Mouse (Mus musculus) kidney, postnatal 14 days (tissue): ENCODE data around the gene Krtcap2.
A peak's percentile ranks its signal among the peaks of the same experiment; 100 is the strongest.
"Not testable (repeated sequence)": the region's sequence is repeated elsewhere in the genome, so short reads cannot be mapped to it uniquely, and the experiment has no call there.

Experiments
- DNase-seq: peaks from one replicate; pipeline ENCODE4 v3.0.0; 2022; ENCODE audit warnings: mixed read lengths

Krtcap2 gene

GRCm38 (mm10) chr3:89245688-89246171, at the start of gene Krtcap2:
Gene Krtcap2 (plus strand): TSS chr3:89245966.
- DNase-seq, result no peak

- DNase-seq, result peak; percentile 93
Measured at GRCm38 (mm10) chr3:89195979-89196877, 49.5 kb upstream of the Krtcap2 start.

- DNase-seq, result no peak
Measured at GRCm38 (mm10) chr3:89199839-89200238, 45.9 kb upstream of the Krtcap2 start.

GRCm38 (mm10) chr3:89202253-89203141, 43.3 kb upstream of the Krtcap2 start, which contains the start of gene Gba:
Gene Gba (plus strand): TSS chr3:89202928.
- peak; percentile 89 for DNase-seq

GRCm38 (mm10) chr3:89203142-89203514, 42.6 kb upstream of the Krtcap2 start:
- no peak for DNase-seq

- DNase-seq, result no peak
Measured at GRCm38 (mm10) chr3:89206079-89206478, 39.7 kb upstream of the Krtcap2 start.

- no peak for DNase-seq
Measured at GRCm38 (mm10) chr3:89206695-89207094, 39.1 kb upstream of the Krtcap2 start.

- DNase-seq, result no peak
Measured at GRCm38 (mm10) chr3:89208075-89208657, 37.6 kb upstream of the Krtcap2 start.

- DNase-seq, result no peak
Measured at GRCm38 (mm10) chr3:89208736-89209135, 37.0 kb upstream of the Krtcap2 start.

GRCm38 (mm10) chr3:89209731-89210130, 36.0 kb upstream of the Krtcap2 start:
- DNase-seq, result no peak

GRCm38 (mm10) chr3:89210162-89210561, 35.6 kb upstream of the Krtcap2 start:
- DNase-seq, result peak; percentile 41

- DNase-seq, result peak; percentile 77
Measured at GRCm38 (mm10) chr3:89210731-89211130, 35.0 kb upstream of the Krtcap2 start.

- peak; percentile 95 for DNase-seq
Measured at GRCm38 (mm10) chr3:89213803-89214530, 31.8 kb upstream of the Krtcap2 start.

GRCm38 (mm10) chr3:89214681-89215411, 30.9 kb upstream of the Krtcap2 start, which contains the start of gene Thbs3:
Gene Thbs3 (plus strand): TSS chr3:89215180.
- DNase-seq, result no peak

- peak; percentile 89 for DNase-seq
Measured at GRCm38 (mm10) chr3:89215853-89216252, 29.9 kb upstream of the Krtcap2 start.

GRCm38 (mm10) chr3:89216407-89216806, 29.4 kb upstream of the Krtcap2 start:
- not testable (repeated sequence) for DNase-seq

- no peak for DNase-seq
Measured at GRCm38 (mm10) chr3:89218271-89218670, 27.5 kb upstream of the Krtcap2 start.

- DNase-seq, result no peak
Measured at GRCm38 (mm10) chr3:89219546-89219945, 26.2 kb upstream of the Krtcap2 start.

- no peak for DNase-seq
Measured at GRCm38 (mm10) chr3:89221167-89221566, 24.6 kb upstream of the Krtcap2 start.

- no peak for DNase-seq
Measured at GRCm38 (mm10) chr3:89224796-89225195, 21.0 kb upstream of the Krtcap2 start.

- DNase-seq, result no peak
Measured at GRCm38 (mm10) chr3:89225321-89225815, 20.4 kb upstream of the Krtcap2 start.
